ENCODE assay signal across 8 mouse cellular contexts in the genomic region with DNA sequence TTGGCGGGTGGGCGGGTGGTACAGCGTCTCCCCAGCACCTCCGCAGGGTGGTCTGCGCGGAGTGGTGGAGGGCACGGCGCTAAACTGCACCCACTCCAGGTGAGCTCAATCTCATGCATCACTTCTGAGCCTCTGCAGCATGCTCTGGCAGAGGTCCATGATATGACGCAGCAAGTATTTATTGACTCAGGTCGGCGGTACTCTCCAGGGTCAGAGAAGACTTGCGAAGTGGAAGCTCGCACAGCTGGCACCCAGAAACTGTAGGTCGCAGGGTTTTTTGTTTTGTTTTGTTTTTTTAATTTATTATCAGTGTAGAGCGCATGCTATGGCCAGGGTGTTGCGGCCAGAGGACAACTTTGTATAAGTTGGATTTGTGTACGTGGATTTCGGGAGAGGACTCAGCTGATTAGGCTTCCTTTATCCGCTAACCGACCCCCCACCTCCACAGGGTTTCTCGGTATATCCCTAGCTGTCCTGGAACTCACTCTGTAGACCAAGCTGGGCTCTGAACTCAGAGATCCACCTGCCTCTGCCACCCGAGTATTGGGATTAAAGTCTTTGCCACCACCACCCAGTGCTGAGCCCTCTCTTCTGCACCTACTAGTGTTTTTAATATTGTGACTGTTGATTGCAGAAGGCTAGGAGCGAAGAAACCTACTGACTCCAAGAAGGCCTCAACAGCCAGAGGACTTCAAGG. TPM values are rescaled to one million over a fixed set of nuclear protein-coding genes. Genes with fewer than 3 reads are reported as not detected.
DNase-seq lines count a peak whose midpoint lies in the region; ATAC-seq and TF ChIP-seq lines count a peak whose summit lies in the region.

No protein-coding gene starts in this region.

- H3K27ac ChIP-seq in heart, embryonic 11.5 days (ENCODE audit: low read depth, low read length) = peak overlapping the region; percentile 41; the same call in 1 of the 2 replicates
- H3K27ac ChIP-seq in kidney, embryonic 14.5 days (ENCODE audit: low read depth, low read length) = 0 out of 2 replicates have a peak overlapping the region, but pooled peaks have one; percentile 17
- H3K27ac ChIP-seq in lung, embryonic 16.5 days (ENCODE audit: low read length) = peak overlapping the region; percentile 78

- peaks cover 7% of the 10 kb centered on the region for H3K27me3 ChIP-seq in G1E (ENCODE audit: insufficient read depth, low read length)
- peaks cover 6% of the 10 kb centered on the region; the same call in 1 of the 2 replicates for H3K27me3 ChIP-seq in heart, embryonic 11.5 days (ENCODE audit: control insufficient read depth, insufficient read depth, low read length)
- H3K27me3 ChIP-seq in kidney, embryonic 14.5 days (ENCODE audit: control insufficient read depth, insufficient read depth, low read length) = no peaks in the 10 kb centered on the region; the same call in 1 of the 2 replicates
- H3K27me3 ChIP-seq in lung, embryonic 16.5 days (ENCODE audit: control insufficient read depth, insufficient read depth, low read depth, low read length) = no peaks in the 10 kb centered on the region

- ATAC-seq in G1E (ENCODE audit: extremely low read depth, insufficient number of reproducible peaks, low FRiP score, poor library complexity, severe bottlenecking) = no peak
- peak; percentile 1 for ATAC-seq in heart, embryonic 11.5 days (replicated peaks; ENCODE audit: insufficient number of reproducible peaks, low FRiP score, low TSS enrichment)
- ATAC-seq in kidney, embryonic 14.5 days (ENCODE audit: low FRiP score, low TSS enrichment) = peak; percentile 47
- ATAC-seq in lung, embryonic 16.5 days (ENCODE audit: low read depth) = peak; percentile 15; the same call in 1 of the 2 replicates

- DNase-seq in 416B (ENCODE audit: low read depth) (peak; percentile 87), G1E (ENCODE audit: low spot score) (no peak)
- peak; percentile 63 to 69 for DNase-seq in cerebellum, postnatal 14 days
- peak; percentile 36 for DNase-seq in retina, embryonic 14.5 days (ENCODE audit: low spot score)
- no peak for DNase-seq in right cerebral cortex, postnatal 36 days (ENCODE audit: low spot score in 2 of 2)

- peak overlapping the region; percentile 72 for H3K9ac ChIP-seq in heart, embryonic 11.5 days (ENCODE audit: low read depth, low read length)
- peak overlapping the region; percentile 57 for H3K9ac ChIP-seq in kidney, embryonic 14.5 days (ENCODE audit: low read depth, low read length)
- H3K9ac ChIP-seq in lung, embryonic 16.5 days (ENCODE audit: low read length) = peak overlapping the region; percentile 55

- peaks cover 9% of the 10 kb centered on the region for H3K36me3 ChIP-seq in G1E (replicated peaks)
- no peaks in the 10 kb centered on the region for H3K36me3 ChIP-seq in heart, embryonic 11.5 days (ENCODE audit: control insufficient read depth, insufficient read depth, low read length)
- H3K36me3 ChIP-seq in kidney, embryonic 14.5 days (ENCODE audit: control insufficient read depth, insufficient read depth, low read length) = no peaks in the 10 kb centered on the region
- no peaks in the 10 kb centered on the region for H3K36me3 ChIP-seq in lung, embryonic 16.5 days (ENCODE audit: control insufficient read depth, insufficient read depth, low read length)

- peak overlapping the region; percentile 98 for H3K4me2 ChIP-seq in heart, embryonic 11.5 days
- H3K4me2 ChIP-seq in kidney, embryonic 14.5 days (replicated peaks; ENCODE audit: low read depth, low read length) = peak overlapping the region; percentile 70
- peak overlapping the region; percentile 69 for H3K4me2 ChIP-seq in lung, embryonic 16.5 days (ENCODE audit: low read depth, low read length)

- H3K9me3 ChIP-seq in G1E (replicated peaks) = no peaks in the 10 kb centered on the region
- H3K9me3 ChIP-seq in heart, embryonic 11.5 days (replicated peaks; ENCODE audit: control insufficient read depth, low read length) = no peaks in the 10 kb centered on the region
- H3K9me3 ChIP-seq in kidney, embryonic 14.5 days (ENCODE audit: control insufficient read depth, low read length) = no peaks in the 10 kb centered on the region
- H3K9me3 ChIP-seq in lung, embryonic 16.5 days (ENCODE audit: control insufficient read depth, low read length) = no peaks in the 10 kb centered on the region

- WGBS in heart, embryonic 11.5 days (ENCODE audit: insufficient replicate concordance) = 3% methylated on average over 23 of the region's 23 CpGs
- 2% methylated on average over 23 of the region's 23 CpGs for WGBS in kidney, embryonic 14.5 days
- 1% methylated on average over 23 of the region's 23 CpGs for WGBS in lung, embryonic 16.5 days

- H3K4me1 ChIP-seq in G1E (ENCODE audit: insufficient read depth, low read depth, low read length) = peaks cover 33% of the 10 kb centered on the region
- peaks cover 13% of the 10 kb centered on the region for H3K4me1 ChIP-seq in heart, embryonic 11.5 days (ENCODE audit: control insufficient read depth, insufficient read depth, low read length)
- H3K4me1 ChIP-seq in kidney, embryonic 14.5 days (ENCODE audit: control insufficient read depth, insufficient read depth, low read length) = peaks cover 13% of the 10 kb centered on the region
- peaks cover 17% of the 10 kb centered on the region for H3K4me1 ChIP-seq in lung, embryonic 16.5 days (replicated peaks; ENCODE audit: control insufficient read depth, insufficient read depth, low read length)

- H3K4me3 ChIP-seq in G1E (ENCODE audit: low read depth, low read length) = peak overlapping the region; percentile 87
- peak overlapping the region; percentile 69 for H3K4me3 ChIP-seq in heart, embryonic 11.5 days (ENCODE audit: low read depth, low read length)
- peak overlapping the region; percentile 86 for H3K4me3 ChIP-seq in kidney, embryonic 14.5 days (ENCODE audit: low read length)
- peak overlapping the region; percentile 82 for H3K4me3 ChIP-seq in lung, embryonic 16.5 days (ENCODE audit: low read length)

- no peak for TF ChIP-seq CTCF in G1E (IDR thresholded peaks at IDR 0.05; ENCODE audit: low read depth, low read length)

RNA-seq across cellular contexts. Expression of a gene that starts 0.6 kb away (rescaled TPM):
- total RNA-seq in G1E (2014; fragmentation: Nextera tagmentation) (14.4 and 28.0 TPM in 2 replicates), G1E (2017) (5.0 and 10.3 TPM in 2 replicates)
- polyA plus RNA-seq in G1E (2012) = 4.1 and 5.8 TPM in 2 replicates
- polyA plus RNA-seq in heart, embryonic 11.5 days (2014; fragmentation: Nextera tagmentation; extraction: Ambion mirVana) = 8.9 and 9.2 TPM in 2 replicates
- 16.7 and 31.6 TPM in 2 replicates for polyA plus RNA-seq in kidney, embryonic 14.5 days (2014; fragmentation: Nextera tagmentation; extraction: Ambion mirVana)
- 21.6 and 23.6 TPM in 2 replicates for polyA plus RNA-seq in lung, embryonic 16.5 days (2015; fragmentation: Nextera tagmentation; extraction: Ambion mirVana)

RNA-seq across cellular contexts. Expression of a gene that starts 15.1 kb away (rescaled TPM):
- 0.83 TPM in 1 of 2 replicates, not detected in the other for total RNA-seq in G1E (2014; fragmentation: Nextera tagmentation)
- total RNA-seq in G1E (2017) = 0.35 and 0.49 TPM in 2 replicates
- polyA plus RNA-seq in G1E (2012) = 0.24 and 0.26 TPM in 2 replicates
- 1.1 and 1.9 TPM in 2 replicates for polyA plus RNA-seq in heart, embryonic 11.5 days (2014; fragmentation: Nextera tagmentation; extraction: Ambion mirVana)
- polyA plus RNA-seq in kidney, embryonic 14.5 days (2014; fragmentation: Nextera tagmentation; extraction: Ambion mirVana) = 2.7 and 2.8 TPM in 2 replicates
- 2.6 and 4.9 TPM in 2 replicates for polyA plus RNA-seq in lung, embryonic 16.5 days (2015; fragmentation: Nextera tagmentation; extraction: Ambion mirVana)

RNA-seq across cellular contexts. Expression of a gene that starts 21.3 kb away (rescaled TPM):
- total RNA-seq in G1E (2014; fragmentation: Nextera tagmentation) (62.8 and 70.6 TPM in 2 replicates), G1E (2017) (81.7 and 103 TPM in 2 replicates)
- polyA plus RNA-seq in G1E (2012) = 153 and 198 TPM in 2 replicates
- 72.3 and 80.1 TPM in 2 replicates for polyA plus RNA-seq in heart, embryonic 11.5 days (2014; fragmentation: Nextera tagmentation; extraction: Ambion mirVana)
- polyA plus RNA-seq in kidney, embryonic 14.5 days (2014; fragmentation: Nextera tagmentation; extraction: Ambion mirVana) = 69.0 and 88.5 TPM in 2 replicates
- polyA plus RNA-seq in lung, embryonic 16.5 days (2015; fragmentation: Nextera tagmentation; extraction: Ambion mirVana) = 90.9 and 93.5 TPM in 2 replicates

Comparison
In these comparisons a context has a peak if more than half of its experiments do, and no peak if none do; other contexts are left out.
1. DNase-seq: peak in 416B (single experiment), cerebellum, postnatal 14 days (2 of 2) and retina, embryonic 14.5 days (single experiment); none in G1E (single experiment) and right cerebral cortex, postnatal 36 days (0 of 2).
2. H3K27ac ChIP-seq: peak in every context shown above with its lines; median percentile 78 in lung, embryonic 16.5 days; 41 in heart, embryonic 11.5 days; 17 in kidney, embryonic 14.5 days.
3. Peak in every context shown above with its lines, with median percentiles within 50 percentile points of each other: H3K4me3 ChIP-seq, H3K4me2 ChIP-seq and H3K9ac ChIP-seq.